Mouse (Mus musculus) gastrocnemius, postnatal 25 days (tissue): ENCODE data around the gene Gm7982. TPM values are rescaled to one million over a fixed set of nuclear protein-coding genes. Genes with fewer than 3 reads are reported as not detected.
"Not testable (repeated sequence)": the region's sequence is repeated elsewhere in the genome, so short reads cannot be mapped to it uniquely, and the experiment has no call there.

Experiments used
- DNase-seq: peaks from one replicate; pipeline ENCODE4 v3.0.0; 2022
- long read RNA-seq, 2 experiments: library from polyadenylated mRNA; stranded (forward); transcript quantifications; one replicate each; pipeline ENCODE4 v2.0.0; 2021
- total RNA-seq, 2 experiments: library from RNA; stranded (reverse); gene quantifications; 1 replicate in 1 of 2; 2 replicates in 1 of 2; pipeline ENCODE4 v1.2.3; 2021

Gene Gm7982
- not detected for total RNA-seq
- long read RNA-seq, experiment 1: 0 reads
- long read RNA-seq, experiment 2: 0 reads

DNA sequence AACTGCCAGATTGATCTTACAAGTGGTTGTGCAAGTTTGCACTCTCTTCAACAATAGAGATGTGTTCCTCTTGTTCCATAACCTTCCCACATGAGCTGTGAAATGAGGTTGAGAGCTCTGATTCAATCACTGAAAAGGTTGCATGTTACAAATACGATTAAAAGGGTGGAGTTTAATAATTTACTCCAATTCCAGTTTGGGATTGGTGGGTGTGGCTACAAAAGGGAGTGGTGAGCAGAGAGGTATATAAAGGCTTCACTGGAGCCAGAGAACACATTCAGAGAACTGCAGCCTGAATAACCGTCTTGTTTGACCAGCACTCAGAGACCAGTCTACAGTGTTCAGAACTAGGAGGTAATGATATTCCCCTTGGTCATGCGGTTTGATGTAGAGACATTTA, at the start of gene Gm7982:
Gm7982 (plus strand) TSS at position 301 of the 400 bp plus-strand sequence.
- not testable (repeated sequence) for DNase-seq

DNA sequence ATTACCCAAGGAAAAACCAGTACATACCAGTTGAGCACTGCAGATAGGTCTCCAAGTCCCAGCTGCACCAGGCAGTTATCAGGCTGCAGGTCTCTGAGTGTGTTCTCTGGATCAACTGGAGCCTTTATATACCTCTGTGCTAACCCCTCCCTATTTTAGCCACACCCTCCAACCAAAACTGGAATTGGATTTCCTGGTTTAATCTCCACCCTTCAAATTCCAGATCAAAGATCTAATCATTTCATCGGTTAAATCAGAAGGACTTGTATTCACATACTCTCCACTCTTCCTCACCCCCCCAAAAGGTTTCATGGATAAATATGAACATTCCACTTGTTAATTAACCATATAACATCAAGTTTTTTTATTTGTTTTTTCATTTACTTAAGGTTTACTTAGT, 5.7 kb upstream of the Gm7982 start, which contains the start of gene Gm7978:
Gm7978 (minus strand) TSS at position 101 of the 400 bp plus-strand sequence.
- not testable (repeated sequence) for DNase-seq

DNA sequence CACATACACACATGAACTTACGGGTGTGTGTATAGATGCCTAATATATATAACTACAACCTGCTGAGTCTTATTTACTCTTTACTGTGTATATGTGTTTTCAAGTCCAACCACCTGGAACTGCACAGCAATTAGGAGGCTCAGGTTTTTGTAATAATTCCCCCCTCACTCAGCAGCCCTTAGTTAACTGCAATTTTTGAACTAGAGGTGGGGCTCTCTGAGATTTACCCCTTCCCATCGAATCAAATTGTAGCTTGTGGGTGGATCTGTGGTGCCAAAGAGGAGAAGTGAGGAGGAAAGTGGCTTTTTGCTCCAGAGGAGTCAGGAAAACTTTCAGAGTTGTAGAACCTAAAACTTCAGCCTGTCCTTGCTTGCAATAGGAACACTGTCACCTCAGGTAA, 33.9 kb downstream of the Gm7982 start, which contains the start of gene E330014E10Rik:
E330014E10Rik (plus strand) TSS at position 301 of the 400 bp plus-strand sequence.
- not testable (repeated sequence) for DNase-seq

Other genes starting within 250 kb of the Gm7982 start
- gene Gm3286, start 231.3 kb upstream of the Gm7982 start, total RNA-seq: not detected
- not detected for gene Gm7971, start 147.1 kb upstream of the Gm7982 start, total RNA-seq
- not detected for gene Gm7978, start 5.8 kb upstream of the Gm7982 start, total RNA-seq
- not detected for gene E330014E10Rik, start 34.0 kb downstream of the Gm7982 start, total RNA-seq
- not detected for gene Cxcl13, start 214.9 kb downstream of the Gm7982 start, total RNA-seq